Mouse (Mus musculus) kidney, embryonic 16.5 days (tissue): ENCODE results near the gene Papola. TPM values are rescaled to one million over a fixed set of nuclear protein-coding genes. Genes with fewer than 3 reads are reported as not detected.

Experiments used
- ATAC-seq: fragments of 200-750 bp; cut with Nextera tagmentation; 2 replicates; pipeline ENCODE4 v1.8.0; 2017; ENCODE audit warnings: moderate TSS enrichment; ENCODE audit not compliant: low FRiP score, low TSS enrichment
- H3K27ac ChIP-seq: fragments of 300-500 bp; sonication (generic); 2 replicates; pipeline ENCODE4 v1.5.1; 2014; ENCODE audit warnings: low read length
- H3K27me3 ChIP-seq: fragments of 300-500 bp; sonication (generic); 2 replicates; pipeline ENCODE4 v1.6.1; 2014; ENCODE audit warnings: low read length, control low read depth, mixed read lengths; ENCODE audit not compliant: insufficient read depth
- H3K36me3 ChIP-seq: fragments of 300-500 bp; sonication (generic); 2 replicates; pipeline ENCODE4 v1.6.1; 2014; ENCODE audit warnings: low read length, control low read depth, mixed read lengths; ENCODE audit not compliant: insufficient read depth
- H3K4me1 ChIP-seq: fragments of 300-500 bp; sonication (generic); 2 replicates; pipeline ENCODE4 v1.6.1; 2014; ENCODE audit warnings: low read length, control low read depth, mixed read lengths; ENCODE audit not compliant: insufficient read depth
- H3K4me2 ChIP-seq: fragments of 300-500 bp; sonication (generic); replicated peaks from 2 replicates; pipeline ENCODE4 v1.6.1; 2014; ENCODE audit warnings: low read depth, low read length
- H3K4me3 ChIP-seq: fragments of 300-500 bp; sonication (generic); 2 replicates; pipeline ENCODE4 v1.5.1; 2014; ENCODE audit warnings: mild to moderate bottlenecking, low read length
- H3K9ac ChIP-seq: fragments of 300-500 bp; sonication (generic); replicated peaks from 2 replicates; pipeline ENCODE4 v1.6.1; 2014; ENCODE audit warnings: low read length
- H3K9me3 ChIP-seq: fragments of 300-500 bp; sonication (generic); 2 replicates; pipeline ENCODE4 v1.6.1; 2016; ENCODE audit warnings: low read length, control low read depth
- WGBS: fragments of 180-500 bp; shearing (Covaris S2); extraction: QIAGEN DNeasy Blood & Tissue Kit; methylation state at CpG from one replicate; pipeline ENCODE4 v1.1.7; 2014; 5-methylcytosine and 5-hydroxymethylcytosine counted together
- polyA plus RNA-seq: library from polyadenylated mRNA; unstranded; fragments of >200 nt; fragmentation: Nextera tagmentation; extraction: Ambion mirVana; gene quantifications from 2 replicates; pipeline ENCODE4 v1.2.1, GENCODE M21; 2015

The Papola gene
- polyA plus RNA-seq, 1 experiment from 2014 or later, result 191 TPM

GRCm38 (mm10) chr12:105759849-105760478 is 24.5 kb upstream of the Papola start:
- no peak overlapping the region for H3K27ac ChIP-seq
- ATAC-seq, result no peak
- 13% methylated on average over 10 of the region's 10 CpGs for WGBS

GRCm38 (mm10) chr12:105761171-105761570 is 23.3 kb upstream of the Papola start:
- 58% methylated on average over 11 of the region's 11 CpGs for WGBS
- H3K4me2 ChIP-seq, result no peak overlapping the region
- H3K9ac ChIP-seq, result no peak overlapping the region

More at GRCm38 (mm10) chr12:105759849-105760478, 24.5 kb upstream of the Papola start:
- no peak overlapping the region for H3K9ac ChIP-seq
- peaks cover 14% of the 10 kb centered on the region for H3K4me1 ChIP-seq
- H3K4me3 ChIP-seq, result no peak overlapping the region
- H3K9me3 ChIP-seq, result no peaks in the 10 kb centered on the region
- no peaks in the 10 kb centered on the region for H3K36me3 ChIP-seq
- H3K4me2 ChIP-seq, result no peak overlapping the region
- H3K27me3 ChIP-seq, result no peaks in the 10 kb centered on the region

GRCm38 (mm10) chr12:105761629-105762028 is 22.9 kb upstream of the Papola start:
- H3K36me3 ChIP-seq, result no peaks in the 10 kb centered on the region
- H3K9ac ChIP-seq, result no peak overlapping the region
- no peak overlapping the region for H3K27ac ChIP-seq
- no peak overlapping the region for H3K4me3 ChIP-seq
- no peak overlapping the region for H3K4me2 ChIP-seq
- no peak for ATAC-seq
- H3K9me3 ChIP-seq, result no peaks in the 10 kb centered on the region
- 50% methylated on average over 3 of the region's 3 CpGs for WGBS
- H3K4me1 ChIP-seq, result peaks cover 14% of the 10 kb centered on the region
- no peaks in the 10 kb centered on the region for H3K27me3 ChIP-seq

More at GRCm38 (mm10) chr12:105761171-105761570, 23.3 kb upstream of the Papola start:
- H3K27me3 ChIP-seq, result no peaks in the 10 kb centered on the region
- no peak overlapping the region for H3K4me3 ChIP-seq
- H3K36me3 ChIP-seq, result no peaks in the 10 kb centered on the region
- no peak overlapping the region for H3K27ac ChIP-seq
- ATAC-seq, result no peak
- H3K4me1 ChIP-seq, result peaks cover 14% of the 10 kb centered on the region
- H3K9me3 ChIP-seq, result no peaks in the 10 kb centered on the region

GRCm38 (mm10) chr12:105769700-105770099 is 14.8 kb upstream of the Papola start:
- H3K4me3 ChIP-seq, result no peak overlapping the region
- H3K4me1 ChIP-seq, result no peaks in the 10 kb centered on the region
- no peak overlapping the region for H3K4me2 ChIP-seq
- ATAC-seq, result no peak
- H3K9me3 ChIP-seq, result peaks cover 3% of the 10 kb centered on the region; the same call in 1 of the 2 replicates
- WGBS, result 70% methylated on average over 10 of the region's 10 CpGs
- no peaks in the 10 kb centered on the region for H3K27me3 ChIP-seq
- H3K9ac ChIP-seq, result no peak overlapping the region
- H3K36me3 ChIP-seq, result no peaks in the 10 kb centered on the region
- H3K27ac ChIP-seq, result no peak overlapping the region

GRCm38 (mm10) chr12:105774871-105775270 is 9.6 kb upstream of the Papola start:
- peaks cover 3% of the 10 kb centered on the region; the same call in 1 of the 2 replicates for H3K9me3 ChIP-seq
- H3K4me2 ChIP-seq, result no peak overlapping the region
- ATAC-seq, result no peak
- 53% methylated on average over 7 of the region's 7 CpGs for WGBS
- no peaks in the 10 kb centered on the region for H3K36me3 ChIP-seq
- no peak overlapping the region for H3K4me3 ChIP-seq
- no peaks in the 10 kb centered on the region for H3K4me1 ChIP-seq
- H3K27ac ChIP-seq, result no peak overlapping the region
- H3K9ac ChIP-seq, result no peak overlapping the region
- no peaks in the 10 kb centered on the region for H3K27me3 ChIP-seq

GRCm38 (mm10) chr12:105777651-105778050 is 6.8 kb upstream of the Papola start:
- ATAC-seq, result no peak
- Histone ChIP-seq H3K9me3 (peaks cover under 1% of the 10 kb centered on the region; the same call in 1 of the 2 replicates), H3K9ac (no peak overlapping the region), H3K36me3 (no peaks in the 10 kb centered on the region), H3K4me1 (no peaks in the 10 kb centered on the region), H3K27ac (no peak overlapping the region), H3K4me3 (no peak overlapping the region), H3K4me2 (no peak overlapping the region), H3K27me3 (no peaks in the 10 kb centered on the region)
- WGBS, result 88% methylated on average over 4 of the region's 4 CpGs

GRCm38 (mm10) chr12:105785000-105785774 is 693 bp downstream of the Papola start:
- H3K4me3 ChIP-seq, result peak overlapping the region; percentile 84
- WGBS, result under 1% methylated on average over 46 of the region's 53 CpGs
- peak overlapping the region; percentile 86 for H3K4me2 ChIP-seq
- peaks cover 18% of the 10 kb centered on the region for H3K4me1 ChIP-seq
- H3K9me3 ChIP-seq, result no peaks in the 10 kb centered on the region
- no peaks in the 10 kb centered on the region for H3K27me3 ChIP-seq
- peak; percentile 84 for ATAC-seq
- peak overlapping the region; percentile 95 for H3K9ac ChIP-seq
- peak overlapping the region; percentile 98 for H3K27ac ChIP-seq
- 0 out of 2 replicates have a peak, but pooled peaks cover 2% of the 10 kb centered on the region for H3K36me3 ChIP-seq

- Histone ChIP-seq H3K4me2 (peak overlapping the region; percentile 86), H3K9ac (peak overlapping the region; percentile 95), H3K27ac (no peak overlapping the region), H3K4me3 (peak overlapping the region; percentile 84), H3K36me3 (0 out of 2 replicates have a peak, but pooled peaks cover 2% of the 10 kb centered on the region), H3K4me1 (peaks cover 18% of the 10 kb centered on the region), H3K27me3 (no peaks in the 10 kb centered on the region), H3K9me3 (no peaks in the 10 kb centered on the region)
- ATAC-seq, result no peak
- WGBS, result 82% methylated on average over 1 of the region's 1 CpGs
These were observed 1.6 kb downstream of the Papola start for GRCm38 (mm10) chr12:105786113-105786512.

GRCm38 (mm10) chr12:105787626-105788025 is 3.1 kb downstream of the Papola start:
- Histone ChIP-seq H3K9ac (no peak overlapping the region), H3K27ac (no peak overlapping the region), H3K36me3 (0 out of 2 replicates have a peak, but pooled peaks cover 2% of the 10 kb centered on the region), H3K9me3 (no peaks in the 10 kb centered on the region), H3K27me3 (no peaks in the 10 kb centered on the region), H3K4me3 (no peak overlapping the region), H3K4me2 (no peak overlapping the region), H3K4me1 (peaks cover 18% of the 10 kb centered on the region)
- no peak for ATAC-seq
- WGBS, result 94% methylated on average over 2 of the region's 2 CpGs

- Histone ChIP-seq H3K4me1 (peaks cover 15% of the 10 kb centered on the region), H3K27ac (no peak overlapping the region), H3K9me3 (no peaks in the 10 kb centered on the region), H3K36me3 (peaks cover 6% of the 10 kb centered on the region; the same call in 1 of the 2 replicates), H3K9ac (no peak overlapping the region), H3K4me3 (no peak overlapping the region), H3K4me2 (no peak overlapping the region), H3K27me3 (no peaks in the 10 kb centered on the region)
- ATAC-seq, result no peak
- WGBS, result 89% methylated on average over 6 of the region's 6 CpGs
These were observed 5.4 kb downstream of the Papola start for GRCm38 (mm10) chr12:105789885-105790284.
